Mouse (Mus musculus): Measurements from ENCODE around the gene Bcl2l15. TPM values are rescaled to one million over a fixed set of nuclear protein-coding genes. Genes with fewer than 3 reads are reported as not detected.
"Not testable (repeated sequence)": the region's sequence is repeated elsewhere in the genome, so short reads cannot be mapped to it uniquely, and the experiment has no call there.

Bcl2l15 gene
- total RNA-seq, 2 experiments from 2014 or later: 0.36 TPM; not detected in 1

- no peak for DNase-seq
Measured at GRCm38 (mm10) chr3:103831146-103831545, 1.3 kb upstream of the Bcl2l15 start.

GRCm38 (mm10) chr3:103834001-103834400, 1.6 kb downstream of the Bcl2l15 start:
- DNase-seq: no peak

GRCm38 (mm10) chr3:103835272-103835950, 3.0 kb downstream of the Bcl2l15 start:
- DNase-seq: no peak

DNA sequence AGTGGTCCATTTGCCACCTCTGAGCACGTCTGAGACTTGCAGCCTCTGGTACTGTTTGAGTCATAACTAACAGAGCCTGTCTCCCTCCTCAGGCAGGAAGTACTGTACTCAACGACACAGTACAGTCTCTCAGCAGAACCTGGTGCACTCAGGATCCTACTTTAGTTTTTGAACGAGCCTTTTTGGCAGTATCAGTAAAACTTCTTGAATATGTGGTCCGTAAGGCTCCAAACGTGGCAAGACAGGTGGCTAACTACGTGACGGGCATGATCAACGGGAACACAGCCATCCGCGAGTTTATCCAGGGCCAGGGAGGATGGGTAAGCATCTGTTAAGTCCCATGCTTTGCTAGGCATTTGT, 3.5 kb downstream of the Bcl2l15 start:
- no peak for DNase-seq

GRCm38 (mm10) chr3:103836453-103836852, 4.1 kb downstream of the Bcl2l15 start:
- no peak for DNase-seq

DNA sequence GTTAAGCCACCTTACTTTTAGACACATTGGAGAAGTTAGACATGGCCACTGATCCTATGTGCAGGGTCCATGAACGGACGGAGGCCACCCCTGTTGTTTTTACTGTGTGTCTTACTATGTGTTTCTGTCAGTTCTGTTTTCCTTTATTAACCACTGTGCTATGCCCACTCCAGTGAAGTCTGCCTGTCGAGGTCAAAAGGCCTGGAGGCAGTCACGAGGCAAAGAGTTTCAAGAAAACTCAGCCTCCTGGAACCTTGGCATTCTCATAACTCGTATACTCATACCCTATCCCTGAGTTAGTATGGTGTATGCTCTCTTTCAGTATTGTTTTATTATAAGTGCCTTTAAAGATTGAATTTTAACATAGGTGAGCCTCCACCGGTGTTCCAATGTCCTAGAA, 7.3 kb downstream of the Bcl2l15 start:
- DNase-seq: no peak

GRCm38 (mm10) chr3:103840195-103840594, 7.8 kb downstream of the Bcl2l15 start:
- not testable (repeated sequence) for DNase-seq

DNA sequence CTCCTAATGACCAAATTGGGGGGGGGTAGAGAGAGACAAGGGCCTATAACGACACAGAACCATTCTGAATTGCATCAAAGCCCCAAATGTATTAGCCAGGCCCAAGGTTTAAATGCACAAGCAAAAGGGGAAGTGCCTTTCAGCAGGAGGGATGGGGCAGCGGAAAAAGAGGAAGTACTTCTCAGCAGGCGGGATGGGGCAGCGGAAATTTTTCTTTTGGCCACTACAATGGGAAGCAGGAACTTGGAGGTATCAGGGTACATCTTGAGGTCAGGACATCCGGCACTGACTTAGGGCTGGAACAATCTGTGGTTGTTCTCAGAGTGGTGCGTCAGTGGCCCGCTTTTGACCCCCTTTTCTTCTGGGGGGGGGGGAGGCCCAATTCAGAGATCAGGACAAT, 8.5 kb downstream of the Bcl2l15 start:
- not testable (repeated sequence) for DNase-seq

- DNase-seq: no peak
Measured at GRCm38 (mm10) chr3:103850644-103851363, 18.4 kb downstream of the Bcl2l15 start.

DNA sequence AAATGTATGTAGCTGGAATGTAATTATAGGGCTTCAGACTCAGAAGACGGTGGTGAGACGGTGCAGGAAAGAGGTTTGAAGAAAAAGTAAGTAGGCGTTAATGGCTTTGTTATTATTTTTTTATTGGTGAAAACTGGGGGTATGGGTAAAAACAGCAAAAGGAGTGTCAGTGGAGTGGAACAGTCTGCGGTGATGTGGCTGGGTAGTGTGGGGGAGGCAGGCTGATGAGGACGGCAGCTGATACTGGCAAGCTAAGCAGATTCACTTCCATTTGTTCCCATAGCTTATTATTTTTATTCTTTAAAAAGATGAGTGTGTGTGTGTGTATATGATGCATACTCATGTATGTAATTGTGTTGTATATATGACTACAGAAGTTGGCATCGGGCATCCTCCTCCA, 19.1 kb downstream of the Bcl2l15 start:
- no peak for DNase-seq

DNA sequence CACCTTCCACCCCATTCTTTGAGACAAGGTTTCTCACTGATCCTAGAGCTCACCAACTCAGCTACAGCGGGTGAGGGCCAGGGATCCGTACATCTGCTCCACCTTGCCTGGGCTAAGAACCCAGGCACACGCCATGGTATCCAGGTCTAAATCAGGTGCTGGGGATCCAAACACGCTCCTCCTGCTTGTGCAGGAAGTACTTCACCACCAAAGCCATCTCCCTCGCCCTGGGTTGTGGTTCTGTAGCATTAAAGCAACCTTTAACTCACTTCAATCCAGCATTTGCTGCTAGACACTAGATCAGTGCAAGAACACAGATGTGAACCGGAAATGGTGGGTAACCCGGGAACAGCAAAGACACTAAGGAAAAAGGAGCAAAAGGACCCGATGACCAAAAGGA, 19.5 kb downstream of the Bcl2l15 start:
- DNase-seq: no peak

DNA sequence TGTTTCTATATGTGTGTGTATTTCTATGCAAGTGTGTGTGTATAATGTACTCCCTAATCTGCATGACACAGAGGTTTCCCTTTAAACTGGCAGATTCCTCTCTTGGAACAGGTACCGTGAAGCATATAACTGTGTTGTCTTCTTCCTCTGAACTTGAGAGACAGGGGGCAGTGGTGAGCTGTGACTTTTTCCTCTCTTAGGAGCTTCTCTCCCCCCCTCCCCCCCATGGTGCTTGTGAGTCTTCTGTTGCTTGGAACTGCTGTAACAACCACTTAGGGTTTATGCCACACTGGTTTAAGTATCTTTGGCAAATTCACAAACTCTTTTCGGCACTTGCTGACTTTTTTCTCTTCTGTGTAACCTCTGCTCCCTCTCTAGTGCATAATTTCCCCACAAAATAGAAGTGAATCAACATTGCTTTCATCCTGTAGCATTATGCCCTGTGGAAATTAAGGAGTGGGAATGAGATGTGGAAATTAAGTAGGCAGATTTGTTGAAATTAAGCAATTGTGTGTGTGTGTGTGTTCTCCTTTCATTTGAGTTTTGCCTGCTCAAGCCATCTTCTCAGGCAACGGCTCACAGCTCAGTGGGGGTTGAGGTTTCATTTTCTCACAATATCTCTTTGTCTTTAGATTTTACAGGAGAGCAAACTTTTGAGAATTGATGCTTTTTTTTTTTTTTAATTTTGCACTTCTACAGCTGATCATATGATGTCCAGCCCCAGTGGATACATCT, 20.3 kb downstream of the Bcl2l15 start:
- peak; percentile 66 for DNase-seq

GRCm38 (mm10) chr3:103853804-103854203, 21.4 kb downstream of the Bcl2l15 start:
- DNase-seq: peak; percentile 62

- DNase-seq: no peak
Measured at GRCm38 (mm10) chr3:103857036-103857805, 24.8 kb downstream of the Bcl2l15 start.

GRCm38 (mm10) chr3:103857977-103858563, 25.7 kb downstream of the Bcl2l15 start:
- no peak for DNase-seq

GRCm38 (mm10) chr3:103858881-103859801, 26.7 kb downstream of the Bcl2l15 start, which contains the start of gene Ptpn22:
Ptpn22 (plus strand) TSS chr3:103859795.
- DNase-seq: no peak

DNA sequence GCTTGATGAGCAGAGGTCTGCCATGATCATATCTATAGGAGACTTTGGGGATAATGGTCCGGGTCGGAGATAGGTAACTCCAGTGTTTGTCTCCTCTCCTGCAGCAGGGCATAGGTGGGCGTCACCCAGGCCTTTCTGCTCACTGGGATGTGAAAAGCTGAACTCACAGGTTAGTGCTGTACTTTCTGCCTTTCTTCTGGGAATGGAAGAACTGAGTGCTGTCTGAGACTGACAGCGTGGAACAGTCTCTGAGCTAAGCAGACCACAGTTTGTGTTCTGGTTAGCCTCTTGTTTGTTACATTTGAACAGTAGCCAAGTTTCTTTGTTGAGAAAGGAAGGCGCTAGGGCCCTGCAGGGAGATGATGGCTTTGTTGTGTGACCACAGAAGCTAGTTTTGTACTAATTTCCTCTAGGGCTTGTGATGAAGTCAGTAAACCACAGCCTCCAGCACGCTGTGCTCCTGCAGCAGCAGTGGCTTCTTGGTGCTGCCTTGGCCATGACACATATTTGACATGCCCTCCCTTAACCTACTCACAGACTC, 27.5 kb downstream of the Bcl2l15 start:
- peak; percentile 8 for DNase-seq

- no peak for DNase-seq
Measured at GRCm38 (mm10) chr3:103862721-103863220, 30.4 kb downstream of the Bcl2l15 start.

DNA sequence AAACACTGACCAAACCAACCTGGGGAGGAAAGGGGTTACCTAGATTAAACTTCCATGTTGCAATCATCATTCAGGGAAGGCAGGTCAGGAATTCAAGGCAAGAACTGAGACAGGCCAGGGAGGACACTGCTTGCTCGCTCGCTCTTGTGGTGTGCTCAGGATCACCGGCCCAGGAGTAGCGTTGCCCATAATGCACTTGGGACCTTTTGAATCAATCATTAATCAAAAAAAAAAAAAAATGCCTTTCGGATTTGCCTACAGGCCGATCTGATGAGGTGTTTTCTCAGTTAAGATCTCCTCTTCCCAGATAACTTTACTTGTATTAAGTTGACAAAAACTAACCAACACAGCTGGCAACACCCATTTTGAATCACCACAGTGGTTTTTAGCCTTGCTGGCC, 31.8 kb downstream of the Bcl2l15 start:
- DNase-seq: no peak

DNA sequence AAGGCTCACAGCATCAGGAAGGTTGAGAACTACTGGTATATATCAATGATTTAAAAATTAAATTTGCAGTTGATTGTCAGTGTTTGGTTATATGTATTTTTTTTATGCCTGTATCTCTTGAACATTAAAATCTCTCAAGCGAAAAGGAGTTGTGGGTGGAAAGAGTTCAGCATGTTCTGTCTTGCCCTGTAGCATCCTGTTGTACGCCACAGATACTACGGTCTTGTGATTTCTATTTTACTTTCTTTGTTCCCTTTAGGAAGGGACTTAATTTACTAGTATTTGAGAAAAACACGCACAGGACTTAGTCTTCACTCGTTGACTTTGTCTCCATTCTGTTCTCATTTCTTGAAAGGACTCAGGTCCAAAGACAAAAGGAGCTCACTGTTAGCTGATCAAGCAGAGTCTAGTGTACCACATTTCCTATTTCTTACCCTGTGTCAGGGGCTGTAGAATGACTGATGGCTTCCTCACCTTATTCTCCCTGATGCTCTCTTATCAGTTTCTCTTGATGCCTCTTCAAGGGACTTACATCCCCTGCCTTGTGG, 35.1 kb downstream of the Bcl2l15 start:
- no peak for DNase-seq

All from adrenal gland, postnatal 10 days (tissue).